Comparison of ENCODE assay signal across 9 mouse cellular contexts in genomic region chr8:70329835-70330740, GRCm38 (mm10). TPM values are rescaled to one million over a fixed set of nuclear protein-coding genes. Genes with fewer than 3 reads are reported as not detected.
DNase-seq lines count a peak whose midpoint lies in the region; ATAC-seq lines count a peak whose summit lies in the region.
"Had no signal": no experiment of that assay in that cellular context is flagged by ENCODE, and none has a peak within 500 bp of the region (broad histone marks: within the 10 kb centered on the region; RNA-seq: fewer than 3 reads in every experiment).

No protein-coding gene starts in this region.

- H3K9me3 ChIP-seq in liver, embryonic 13.5 days (replicated peaks): 0 out of 2 replicates have a peak, but pooled peaks cover 3% of the 10 kb centered on the region

- no peak overlapping the region for H3K27ac ChIP-seq in liver, embryonic 13.5 days

- H3K4me2 ChIP-seq in liver, embryonic 13.5 days: peak overlapping the region; percentile 26

- peak; percentile 64 for DNase-seq in cerebellum, adult 9-11 months
- DNase-seq in cerebellum, adult 18-20 months: no peak
- DNase-seq in right cerebral cortex, postnatal 4 days: peak; percentile 49
- no peak for DNase-seq in right cerebral cortex, adult 18-20 months
- DNase-seq in liver, embryonic 13.5 days: no peak
- DNase-seq in yolk sac, embryonic 10.5 days (ENCODE audit: low spot score): peak; percentile 28
- no peak for DNase-seq in thymus, postnatal 25 days
- DNase-seq in adipocyte (ENCODE audit: low spot score): no peak

- peaks cover 46% of the 10 kb centered on the region for H3K36me3 ChIP-seq in liver, embryonic 13.5 days

- ATAC-seq in liver, embryonic 13.5 days (ENCODE audit: low read depth): peak; percentile 6; the same call in 1 of the 2 replicates

- H3K9ac ChIP-seq in liver, embryonic 13.5 days: no peak overlapping the region; the same call in 1 of the 2 replicates

- H3K4me1 ChIP-seq in liver, embryonic 13.5 days (replicated peaks): peaks cover 55% of the 10 kb centered on the region

- WGBS in liver, embryonic 13.5 days (ENCODE audit: insufficient replicate concordance): 20% methylated on average over 45 of the region's 45 CpGs

- H3K4me3 ChIP-seq in liver, embryonic 13.5 days (replicated peaks): no peak overlapping the region
- H3K4me3 ChIP-seq: megakaryocyte, embryonic 14.5 days had no signal

- H3K27me3 ChIP-seq in liver, embryonic 13.5 days: no peaks in the 10 kb centered on the region; the same call in 1 of the 2 replicates
- H3K27me3 ChIP-seq: megakaryocyte, embryonic 14.5 days had no signal

RNA-seq across cellular contexts. Expression of gene Gdf1, which starts 0.5 kb away (rescaled TPM):
- 0.17 and 0.29 TPM in 2 replicates for polyA plus RNA-seq in liver, embryonic 13.5 days (2015; fragmentation: Nextera tagmentation; extraction: Ambion mirVana)

RNA-seq across cellular contexts. Expression of gene Cers1, which starts 14.5 kb away (rescaled TPM):
- 0.15 and 0.30 TPM in 2 replicates for polyA plus RNA-seq in liver, embryonic 13.5 days (2015; fragmentation: Nextera tagmentation; extraction: Ambion mirVana)

RNA-seq across cellular contexts. Expression of gene Upf1, which starts 23.0 kb away (rescaled TPM):
- polyA plus RNA-seq in liver, embryonic 13.5 days (2015; fragmentation: Nextera tagmentation; extraction: Ambion mirVana): 11.5 and 12.8 TPM in 2 replicates

RNA-seq across cellular contexts. Expression of gene Cope, which starts 27.8 kb away (rescaled TPM):
- polyA plus RNA-seq in liver, embryonic 13.5 days (2015; fragmentation: Nextera tagmentation; extraction: Ambion mirVana): 170 and 197 TPM in 2 replicates

RNA-seq across cellular contexts. Expression of gene Ddx49, which starts 27.8 kb away (rescaled TPM):
- polyA plus RNA-seq in liver, embryonic 13.5 days (2015; fragmentation: Nextera tagmentation; extraction: Ambion mirVana): 32.4 and 34.1 TPM in 2 replicates

Comparison
In these comparisons a context has a peak if more than half of its experiments do, and no peak if none do; other contexts are left out.
1. DNase-seq: peak in cerebellum, adult 9-11 months (single experiment), right cerebral cortex, postnatal 4 days (single experiment) and yolk sac, embryonic 10.5 days (single experiment); none in cerebellum, adult 18-20 months (0 of 2), right cerebral cortex, adult 18-20 months (single experiment), liver, embryonic 13.5 days (single experiment), thymus, postnatal 25 days (single experiment) and adipocyte (single experiment).